14 mouse cellular contexts compared by ENCODE assay signal in the genomic region with DNA sequence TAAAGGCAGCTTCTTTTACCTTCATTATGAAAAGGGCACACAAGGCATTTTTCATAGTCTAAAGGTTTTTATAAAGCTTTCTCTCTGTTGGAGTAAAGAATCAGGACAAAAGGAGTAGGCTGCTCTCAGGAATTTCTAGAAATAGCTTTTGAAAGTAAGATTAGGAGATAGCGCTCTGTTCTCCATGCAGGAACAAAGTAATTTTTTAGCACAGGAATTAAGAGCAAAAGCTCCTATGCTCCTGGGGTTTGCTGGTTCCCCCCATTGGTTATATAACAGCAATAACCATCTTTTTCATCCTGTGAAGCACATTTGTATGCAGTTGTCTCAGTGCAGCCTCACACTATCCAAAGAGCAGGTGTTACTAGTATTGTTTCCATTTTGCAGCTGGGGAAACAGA.
"Had no signal": no experiment of that assay in that cellular context is flagged by ENCODE, and none has a peak within 500 bp of the region (broad histone marks: within the 10 kb centered on the region; RNA-seq: fewer than 3 reads in every experiment).

No protein-coding gene starts in this region.

- ATAC-seq: intestine, embryonic 16.5 days had no signal

- H3K4me1 ChIP-seq: kidney, embryonic 15.5 days; limb, embryonic 13.5 days had no signal

- H3K4me3 ChIP-seq: kidney, embryonic 15.5 days; limb, embryonic 13.5 days; myocyte; neural tube, embryonic 15.5 days had no signal

- H3K27me3 ChIP-seq: kidney, embryonic 15.5 days; limb, embryonic 13.5 days; neural tube, embryonic 15.5 days had no signal

- H3K4me2 ChIP-seq: kidney, embryonic 15.5 days; limb, embryonic 13.5 days; neural tube, embryonic 15.5 days had no signal

- H3K27ac ChIP-seq: kidney, embryonic 15.5 days; limb, embryonic 13.5 days; liver, embryonic 14.5 days; neural tube, embryonic 15.5 days had no signal

- H3K9ac ChIP-seq: kidney, embryonic 15.5 days; limb, embryonic 13.5 days; liver, embryonic 14.5 days; neural tube, embryonic 15.5 days had no signal

- H3K9me3 ChIP-seq: kidney, embryonic 15.5 days; limb, embryonic 13.5 days; neural tube, embryonic 15.5 days had no signal

- H3K36me3 ChIP-seq: kidney, embryonic 15.5 days; limb, embryonic 13.5 days; neural tube, embryonic 15.5 days had no signal

- DNase-seq: kidney, adult 2 months; kidney, postnatal 14 days; layer of hippocampus, adult 9-11 months; layer of hippocampus, postnatal 36 days; lung, adult 18-20 months; right cerebral cortex, adult 18-20 months; right cerebral cortex, postnatal 25 days; thymus, postnatal 4 days had no signal
